Mouse (Mus musculus) forebrain, postnatal 0 days (tissue): ENCODE measurements around the gene Rab19. TPM values are rescaled to one million over a fixed set of nuclear protein-coding genes. Genes with fewer than 3 reads are reported as not detected.

Source experiments
- ATAC-seq: fragments of 200-750 bp; cut with Nextera tagmentation; 2 replicates; pipeline ENCODE4 v1.8.0; 2017; ENCODE audit warnings: mild to moderate bottlenecking, moderate library complexity
- DNase-seq: peaks from one replicate; pipeline ENCODE4 v3.0.0-alpha.2; 2015
- H3K27ac ChIP-seq: fragments of 300-500 bp; sonication (generic); 2 replicates; pipeline ENCODE4 v1.5.1; 2014; ENCODE audit warnings: low read depth, mild to moderate bottlenecking, antibody characterized with exemption, low read length, moderate library complexity, mixed read lengths
- H3K27me3 ChIP-seq: fragments of 300-500 bp; sonication (generic); 2 replicates; pipeline ENCODE4 v1.6.1; 2014; ENCODE audit warnings: mild to moderate bottlenecking, low read length, mixed read lengths; ENCODE audit not compliant: insufficient read depth
- H3K36me3 ChIP-seq: fragments of 300-500 bp; sonication (generic); 2 replicates; pipeline ENCODE4 v1.6.1; 2014; ENCODE audit warnings: mild to moderate bottlenecking, moderate library complexity; ENCODE audit not compliant: insufficient read depth
- H3K4me1 ChIP-seq: fragments of 300-500 bp; sonication (generic); 2 replicates; pipeline ENCODE4 v1.6.1; 2014; ENCODE audit warnings: antibody characterized with exemption; ENCODE audit not compliant: insufficient read depth
- H3K4me2 ChIP-seq: fragments of 300-500 bp; sonication (generic); 2 replicates; pipeline ENCODE4 v1.6.1; 2014; ENCODE audit warnings: low read depth, mild to moderate bottlenecking, moderate library complexity
- H3K4me3 ChIP-seq: fragments of 300-500 bp; sonication (generic); 2 replicates; pipeline ENCODE4 v1.5.1; 2014; ENCODE audit warnings: low read depth, low read length, mixed read lengths
- H3K9ac ChIP-seq: fragments of 300-500 bp; sonication (generic); 2 replicates; pipeline ENCODE4 v1.6.1; 2014; ENCODE audit warnings: mild to moderate bottlenecking
- H3K9me3 ChIP-seq: fragments of 300-500 bp; sonication (generic); 2 replicates; pipeline ENCODE4 v1.6.1; 2016; ENCODE audit warnings: low read length
- CTCF ChIP-seq: sonication (generic); IDR thresholded peaks from 2 replicates; pipeline ENCODE4 v1.5.1; 2016; ENCODE audit warnings: antibody characterized with exemption, control low read depth, low read depth
- WGBS: fragments of 180-500 bp; shearing (Covaris S2); extraction: QIAGEN DNeasy Blood & Tissue Kit; methylation state at CpG from one replicate; pipeline ENCODE4 v1.1.7; 2014; 5-methylcytosine and 5-hydroxymethylcytosine counted together
- polyA plus RNA-seq: library from polyadenylated mRNA; unstranded; fragments of >200 nt; fragmentation: Nextera tagmentation; extraction: Ambion mirVana; gene quantifications from 2 replicates; pipeline ENCODE4 v1.2.1, GENCODE M21; 2015
- total RNA-seq: library from RNA; depleted of rRNA; stranded (reverse); fragments of >200 nt; gene quantifications from 2 replicates; pipeline ENCODE4 v1.2.3, GENCODE M21; 2014

Gene Rab19
- total and polyA plus RNA-seq, 2 experiments from 2014 or later: 0.12 TPM; not detected in 1

DNA sequence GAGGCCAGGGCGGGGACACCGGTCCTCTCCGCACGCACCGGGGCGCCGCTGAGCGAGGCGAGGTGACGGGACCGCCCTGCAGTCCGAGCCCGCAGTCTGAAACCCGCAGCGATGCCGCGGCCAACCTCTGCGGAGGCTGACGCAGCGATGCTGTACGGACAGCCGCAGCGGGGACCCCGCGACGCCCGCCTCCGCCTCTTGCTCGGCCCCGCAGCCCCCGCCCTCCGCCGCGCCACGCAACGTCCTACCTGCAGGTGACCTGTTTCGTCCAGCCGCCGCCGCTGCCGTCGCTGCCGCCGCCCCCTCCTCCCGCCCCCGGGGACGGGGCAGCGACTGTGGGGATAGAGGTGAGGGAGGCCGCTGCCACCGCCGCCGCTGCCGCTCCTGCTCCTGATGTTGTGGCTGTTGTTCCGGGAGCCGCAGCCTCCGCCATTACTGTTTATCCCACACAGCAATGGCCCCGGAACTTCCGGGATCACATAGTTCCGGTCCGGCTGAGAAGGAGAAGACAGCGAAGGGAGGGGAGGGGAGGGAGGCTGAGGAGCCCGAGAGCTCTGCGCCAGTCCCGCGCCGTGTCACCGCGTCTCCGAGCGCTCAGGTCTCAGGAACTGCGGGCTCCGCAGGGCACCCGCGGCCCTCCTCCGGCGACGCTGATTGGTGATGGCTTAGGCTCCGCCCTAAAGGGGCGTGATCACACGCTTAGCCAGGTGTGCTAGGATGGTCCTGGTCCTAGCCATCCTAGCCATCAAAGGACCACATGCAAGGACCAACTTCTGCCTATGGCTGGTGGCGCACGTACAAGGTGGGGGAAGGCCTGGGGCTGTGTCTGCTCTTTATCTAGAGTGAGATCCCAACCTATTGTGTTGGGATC, 39.1 kb downstream of the Rab19 start, which contains the start of gene Mkrn1:
Gene Mkrn1, minus strand, starts transcription at position 612 of the 871 bp plus-strand sequence.
- TF ChIP-seq CTCF: peak; percentile 5; the same call in 1 of the 2 replicates
- peak; percentile 94 for ATAC-seq

DNA sequence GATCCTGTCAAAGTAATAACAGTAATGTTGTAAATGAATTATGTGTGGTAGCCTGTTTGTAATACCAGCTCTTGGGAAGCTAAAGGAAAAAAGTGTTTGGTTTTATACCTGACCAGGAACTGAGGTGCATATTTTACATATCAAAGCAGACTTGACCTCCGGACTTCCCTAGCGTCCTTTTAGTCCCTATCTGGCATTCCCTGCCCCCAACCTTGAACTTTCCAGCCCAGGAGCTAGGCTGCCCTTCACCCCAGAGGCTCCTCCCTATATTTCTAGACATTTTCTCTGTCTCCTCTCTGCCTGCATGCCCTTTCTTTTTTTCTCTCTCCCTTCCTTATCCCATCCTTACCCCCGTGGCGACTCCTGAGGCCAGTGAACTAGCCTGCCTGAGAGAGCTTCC, 39.9 kb downstream of the Rab19 start:
- ATAC-seq (no peak), DNase-seq (no peak)
- Histone ChIP-seq H3K9ac (peak overlapping the region; percentile 79; the same call in 1 of the 2 replicates), H3K4me3 (peak overlapping the region; percentile 97), H3K36me3 (no peaks in the 10 kb centered on the region), H3K4me1 (peaks cover 8% of the 10 kb centered on the region; the same call in 1 of the 2 replicates), H3K27ac (peak overlapping the region; percentile 95; the same call in 1 of the 2 replicates), H3K27me3 (no peaks in the 10 kb centered on the region), H3K9me3 (no peaks in the 10 kb centered on the region), H3K4me2 (peak overlapping the region; percentile 61)
- no peak for TF ChIP-seq CTCF
- 41% methylated on average over 4 of the region's 4 CpGs for WGBS

More for the DNA sequence above, 39.1 kb downstream of the Rab19 start, which contains the start of gene Mkrn1:
- peak within 1 kb of the TSS; percentile 95 for H3K27ac ChIP-seq
- H3K4me2 ChIP-seq: peak within 1 kb of the TSS; percentile 61
- H3K27me3 ChIP-seq: no peaks in the 10 kb centered on the region
- WGBS: 4% methylated on average over 57 of the region's 82 CpGs
- DNase-seq: peak; percentile 93
- peak within 1 kb of the TSS; percentile 97 for H3K4me3 ChIP-seq
- H3K9ac ChIP-seq: peak within 1 kb of the TSS; percentile 79
- no peaks in the 10 kb centered on the region for H3K36me3 ChIP-seq
- peaks cover 8% of the 10 kb centered on the region; the same call in 1 of the 2 replicates for H3K4me1 ChIP-seq
- H3K9me3 ChIP-seq: no peaks in the 10 kb centered on the region

DNA sequence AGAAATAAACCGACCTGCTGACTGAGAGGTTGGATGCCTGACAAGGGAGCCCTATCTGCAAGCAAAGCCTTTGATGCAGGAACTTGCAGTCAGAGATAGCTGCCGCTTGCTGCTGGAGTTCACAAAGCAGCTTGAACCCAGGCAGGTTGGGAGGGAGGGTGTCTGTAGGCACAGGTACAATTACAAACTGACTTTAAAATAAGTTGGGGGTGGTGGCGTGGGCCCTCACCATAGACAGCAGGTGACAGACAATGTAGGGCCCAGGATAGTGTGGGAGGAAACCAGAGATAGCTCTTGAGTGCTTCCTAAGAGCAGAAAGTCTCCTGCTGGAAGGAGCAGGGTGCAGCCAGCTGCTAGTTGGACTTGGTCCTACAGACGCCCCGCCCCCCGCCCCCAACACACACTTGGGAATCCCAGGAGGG, 42.2 kb downstream of the Rab19 start:
- WGBS: 71% methylated on average over 6 of the region's 6 CpGs
- H3K27ac ChIP-seq: no peak overlapping the region
- H3K27me3 ChIP-seq: no peaks in the 10 kb centered on the region
- H3K4me1 ChIP-seq: peaks cover 3% of the 10 kb centered on the region; the same call in 1 of the 2 replicates
- TF ChIP-seq CTCF: no peak
- no peak overlapping the region for H3K9ac ChIP-seq
- DNase-seq (no peak), ATAC-seq (no peak)
- H3K4me2 ChIP-seq: no peak overlapping the region
- H3K36me3 ChIP-seq: no peaks in the 10 kb centered on the region
- H3K4me3 ChIP-seq: no peak overlapping the region
- no peaks in the 10 kb centered on the region for H3K9me3 ChIP-seq

DNA sequence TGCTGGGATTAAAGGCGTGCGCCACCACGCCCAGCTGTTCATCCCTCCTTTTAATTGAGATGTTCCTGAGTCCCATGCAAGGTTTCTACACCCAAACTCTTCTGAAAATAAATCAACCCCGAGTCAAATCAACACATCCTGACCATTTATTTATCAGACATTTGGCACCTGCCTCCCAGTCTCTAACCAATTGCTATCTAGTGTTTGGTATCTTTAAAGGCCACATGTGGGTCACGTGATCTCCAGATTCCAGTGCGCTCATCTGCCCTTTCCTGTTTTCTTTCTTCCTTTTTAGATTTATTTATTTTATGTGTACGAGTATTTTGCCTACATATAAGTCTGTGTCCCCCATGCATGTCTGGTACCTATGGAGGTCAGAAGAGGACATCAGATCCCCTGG, 42.7 kb downstream of the Rab19 start:
- Histone ChIP-seq H3K4me3 (no peak overlapping the region), H3K27me3 (no peaks in the 10 kb centered on the region), H3K4me1 (no peaks in the 10 kb centered on the region), H3K27ac (no peak overlapping the region), H3K4me2 (no peak overlapping the region), H3K9ac (no peak overlapping the region), H3K9me3 (no peaks in the 10 kb centered on the region), H3K36me3 (no peaks in the 10 kb centered on the region)
- no peak for DNase-seq
- ATAC-seq: no peak
- WGBS: 90% methylated on average over 7 of the region's 7 CpGs
- no peak for TF ChIP-seq CTCF

DNA sequence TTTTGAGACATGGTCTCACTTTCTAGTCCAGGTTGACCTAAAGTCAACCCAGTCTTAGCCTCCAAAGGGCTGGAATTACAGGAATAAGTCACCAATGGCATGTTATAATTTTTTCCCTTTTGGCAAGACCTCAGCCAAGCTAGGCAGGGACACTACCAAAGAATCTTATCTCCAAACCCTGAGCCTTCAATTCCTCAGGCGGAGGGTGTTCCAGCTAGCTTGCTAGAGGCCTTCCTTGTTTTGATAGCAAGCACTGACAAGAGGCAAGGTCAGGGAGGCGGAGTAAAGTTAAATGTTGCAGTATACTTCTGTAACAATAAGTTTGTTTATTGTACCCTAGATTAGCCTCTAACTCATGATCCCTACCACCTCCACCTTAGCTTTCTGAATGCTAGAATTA, 44.2 kb downstream of the Rab19 start:
- no peak for ATAC-seq
- Histone ChIP-seq H3K4me3 (no peak overlapping the region), H3K27ac (no peak overlapping the region), H3K27me3 (no peaks in the 10 kb centered on the region), H3K4me2 (no peak overlapping the region), H3K9ac (no peak overlapping the region), H3K9me3 (no peaks in the 10 kb centered on the region), H3K36me3 (no peaks in the 10 kb centered on the region), H3K4me1 (no peaks in the 10 kb centered on the region)
- 91% methylated on average over 2 of the region's 2 CpGs for WGBS
- no peak for TF ChIP-seq CTCF
- no peak for DNase-seq

DNA sequence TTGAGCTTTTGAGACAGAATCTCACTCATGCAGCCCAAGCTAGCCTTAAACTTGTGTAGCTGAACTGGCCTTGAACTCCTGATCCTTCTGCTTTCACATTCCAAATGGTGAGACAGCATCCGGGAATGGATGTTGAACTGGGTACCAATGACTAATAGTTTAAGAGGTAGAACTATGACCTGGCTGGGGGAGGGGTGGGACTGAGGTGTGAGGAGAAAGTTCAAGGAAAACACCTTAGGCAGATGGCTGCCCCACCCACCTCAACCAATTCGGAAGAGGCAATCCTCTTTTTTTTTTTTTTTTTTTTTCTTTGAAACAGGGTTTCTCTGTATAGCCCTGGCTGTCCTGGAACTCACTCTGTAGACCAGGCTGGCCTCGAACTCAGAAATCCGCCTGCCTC, 45.8 kb downstream of the Rab19 start:
- Histone ChIP-seq H3K4me2 (no peak overlapping the region), H3K27me3 (no peaks in the 10 kb centered on the region), H3K9ac (no peak overlapping the region), H3K9me3 (no peaks in the 10 kb centered on the region), H3K36me3 (no peaks in the 10 kb centered on the region), H3K4me1 (no peaks in the 10 kb centered on the region), H3K4me3 (no peak overlapping the region), H3K27ac (no peak overlapping the region)
- no peak for TF ChIP-seq CTCF
- ATAC-seq: no peak
- 94% methylated on average over 3 of the region's 4 CpGs for WGBS
- no peak for DNase-seq

DNA sequence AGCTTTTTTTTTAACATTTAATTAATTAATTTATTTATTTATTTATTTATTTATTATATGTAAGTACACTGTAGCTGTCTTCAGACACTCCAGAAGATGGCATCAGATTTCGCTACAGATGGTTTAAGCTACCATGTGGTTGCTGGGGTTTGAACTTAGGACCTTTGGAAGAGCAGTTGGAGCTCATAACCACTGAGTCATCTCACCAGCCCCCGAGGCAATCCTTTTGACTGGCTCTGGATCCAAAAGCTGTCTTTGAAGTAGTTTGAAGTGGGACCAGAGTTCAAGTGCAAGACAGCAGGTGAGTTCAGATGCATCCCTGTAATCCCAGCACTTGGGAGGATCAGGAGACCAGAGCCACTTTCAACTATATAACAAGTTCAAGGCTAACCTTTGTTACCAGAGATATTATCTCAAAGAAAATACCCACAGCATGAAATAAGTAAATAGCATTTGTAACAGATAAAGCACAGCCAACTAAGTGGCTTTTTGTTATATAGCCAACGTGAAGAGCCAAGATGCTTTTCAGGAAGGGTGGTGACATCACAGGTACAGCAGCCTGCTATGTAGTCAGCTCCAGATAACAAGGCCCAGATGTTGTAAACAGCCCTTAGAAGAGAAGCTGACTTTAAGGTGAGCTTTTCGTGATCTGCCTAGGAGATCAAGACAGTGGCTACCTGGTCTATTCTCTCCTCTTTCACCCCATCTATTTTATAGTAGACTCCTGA, 46.5 kb downstream of the Rab19 start:
- DNase-seq (no peak), ATAC-seq (no peak)
- Histone ChIP-seq H3K9ac (no peak overlapping the region), H3K27me3 (no peaks in the 10 kb centered on the region), H3K9me3 (no peaks in the 10 kb centered on the region), H3K4me3 (no peak overlapping the region), H3K4me1 (no peaks in the 10 kb centered on the region), H3K36me3 (no peaks in the 10 kb centered on the region), H3K4me2 (no peak overlapping the region), H3K27ac (no peak overlapping the region)
- 79% methylated on average over 4 of the region's 4 CpGs for WGBS
- no peak for TF ChIP-seq CTCF
